Mouse (Mus musculus) liver, postnatal 0 days (tissue): Measurements from ENCODE around the gene Epha10.
A peak's percentile ranks its signal among the peaks of the same experiment; 100 is the strongest.

Experiments
- CTCF ChIP-seq: sonication (generic); IDR thresholded peaks from 2 replicates; pipeline ENCODE4 v1.5.1; 2016; ENCODE audit warnings: antibody characterized with exemption, low read depth
- EP300 ChIP-seq: IDR thresholded peaks from 2 replicates; pipeline ENCODE4 v1.6.1; 2016; ENCODE audit warnings: antibody characterized with exemption, low read depth, mild to moderate bottlenecking

- peak; percentile 44 for TF ChIP-seq CTCF
- no peak for TF ChIP-seq EP300
Observed at GRCm38 (mm10) chr4:124944961-124945360, 64.3 kb downstream of the Epha10 start.
